Mouse (Mus musculus) myocyte (in vitro differentiated cells): ENCODE measurements around the gene Pianp.

Experiments used
- MYOG ChIP-seq, 3 experiments: IDR thresholded peaks; one replicate each; pipeline ENCODE4 v1.6.1; 2011; ENCODE audit warnings: control low read depth in 2 of 3, low read depth in 2 of 3, mild to moderate bottlenecking in 2 of 3; ENCODE audit not compliant: insufficient read length in 2 of 3, control insufficient read depth in 1 of 3, insufficient read depth in 1 of 3
- POLR2A ChIP-seq: IDR thresholded peaks from one replicate; pipeline ENCODE4 v1.6.1; 2011; ENCODE audit warnings: low read depth, mild to moderate bottlenecking, control low read depth, moderate library complexity; ENCODE audit not compliant: insufficient read length
- TCF12 ChIP-seq: IDR thresholded peaks from one replicate; pipeline ENCODE4 v1.6.1; 2011; ENCODE audit warnings: mild to moderate bottlenecking, control low read depth; ENCODE audit not compliant: poor library complexity, insufficient read depth, severe bottlenecking

- TF ChIP-seq POLR2A (no peak), TCF12 (no peak), MYOG (IDR thresholded peaks at IDR 0.05; ENCODE audit: control insufficient read depth in 1 of 3, insufficient read depth in 1 of 3, insufficient read length in 2 of 3, low read depth in 2 of 3) (no peak)
These were observed 42.6 kb downstream of the Pianp start for GRCm38 (mm10) chr6:125039131-125039530.
